Mouse (Mus musculus) kidney, adult 2 months (tissue): Measurements from ENCODE around the gene Fbrsl1.

ENCODE experiments used
- CTCF ChIP-seq: fragments of 200-500 bp; conservative IDR thresholded peaks from 2 replicates; pipeline ENCODE4 v1.5.1; 2011; ENCODE audit warnings: low read depth, mild to moderate bottlenecking, control low read depth, low read length, moderate library complexity, mixed read lengths; ENCODE audit not compliant: insufficient read depth, insufficient read length
- POLR2A ChIP-seq: fragments of 200-500 bp; IDR thresholded peaks from one replicate; pipeline ENCODE4 v1.6.1; 2011; ENCODE audit warnings: low read depth, low read length, control low read depth

DNA sequence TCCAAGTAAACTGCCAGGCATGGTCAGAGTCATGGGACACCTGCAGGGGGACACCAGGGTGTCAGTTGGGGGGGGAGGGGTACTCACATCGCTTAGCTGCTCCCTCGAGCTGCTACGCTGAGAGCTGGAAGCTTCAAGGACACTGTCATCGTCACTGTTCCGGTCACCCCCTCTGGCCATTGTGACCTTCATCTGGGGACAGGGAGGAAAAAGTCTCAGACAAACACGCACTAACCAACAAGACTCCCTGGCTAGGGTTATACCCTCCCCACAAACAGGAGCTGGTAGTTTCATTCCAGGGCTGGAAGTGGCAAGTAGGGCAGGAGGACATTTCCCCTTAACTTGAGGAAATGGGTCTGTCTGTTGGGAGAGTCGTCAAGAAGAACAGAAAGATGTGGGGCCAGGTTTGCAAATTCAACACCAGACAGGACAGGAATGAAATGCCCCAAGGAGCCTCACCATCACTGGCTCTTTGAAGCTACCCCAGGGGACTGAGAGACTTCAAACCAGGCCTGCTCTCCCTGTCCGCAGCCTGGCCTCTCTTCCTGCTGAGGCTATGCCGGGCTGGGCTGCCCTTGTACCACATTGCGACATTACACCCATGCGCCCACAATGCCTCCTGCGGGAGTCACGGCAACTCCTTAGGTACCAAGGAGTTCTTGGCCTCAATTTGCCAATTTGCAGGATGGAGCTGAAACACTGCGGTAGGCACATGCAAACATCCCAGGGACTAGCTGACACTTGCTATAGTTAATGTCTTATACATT, 30.4 kb downstream of the Fbrsl1 start:
- TF ChIP-seq CTCF (no peak), POLR2A (no peak)
